Mouse (Mus musculus) brain, embryonic 14.5 days (tissue): Measurements from ENCODE around the gene Ece1.

Experiments
- CTCF ChIP-seq: fragments of 200-500 bp; IDR thresholded peaks from 2 replicates; pipeline ENCODE4 v1.5.1; 2012; ENCODE audit warnings: inconsistent platforms, mild to moderate bottlenecking, moderate library complexity, borderline replicate concordance; ENCODE audit not compliant: insufficient read depth, insufficient read length; ENCODE audit errors: extremely low read depth
- POLR2A ChIP-seq: fragments of 200-500 bp; IDR thresholded peaks from 2 replicates; pipeline ENCODE4 v1.6.1; 2012; ENCODE audit warnings: mild to moderate bottlenecking, inconsistent platforms, borderline replicate concordance; ENCODE audit not compliant: poor library complexity, insufficient read depth, insufficient read length, severe bottlenecking; ENCODE audit errors: extremely low read depth

GRCm38 (mm10) chr4:137844656-137845055, 17.4 kb upstream of the Ece1 start:
- peak; percentile 96 for TF ChIP-seq CTCF
- no peak for TF ChIP-seq POLR2A
